Mouse (Mus musculus) cerebellum, adult 2 months (tissue): ENCODE measurements around the gene Ldlrap1.

Experiments
- CTCF ChIP-seq: fragments of 200-500 bp; IDR thresholded peaks from 2 replicates; pipeline ENCODE4 v1.5.1; 2011; ENCODE audit warnings: low read depth, mild to moderate bottlenecking, control low read depth, low read length, moderate library complexity, borderline replicate concordance; ENCODE audit not compliant: insufficient read depth
- POLR2A ChIP-seq: fragments of 200-500 bp; IDR thresholded peaks from 2 replicates; pipeline ENCODE4 v1.6.1; 2011; ENCODE audit warnings: low read length, control low read depth, borderline replicate concordance; ENCODE audit not compliant: insufficient read depth

DNA sequence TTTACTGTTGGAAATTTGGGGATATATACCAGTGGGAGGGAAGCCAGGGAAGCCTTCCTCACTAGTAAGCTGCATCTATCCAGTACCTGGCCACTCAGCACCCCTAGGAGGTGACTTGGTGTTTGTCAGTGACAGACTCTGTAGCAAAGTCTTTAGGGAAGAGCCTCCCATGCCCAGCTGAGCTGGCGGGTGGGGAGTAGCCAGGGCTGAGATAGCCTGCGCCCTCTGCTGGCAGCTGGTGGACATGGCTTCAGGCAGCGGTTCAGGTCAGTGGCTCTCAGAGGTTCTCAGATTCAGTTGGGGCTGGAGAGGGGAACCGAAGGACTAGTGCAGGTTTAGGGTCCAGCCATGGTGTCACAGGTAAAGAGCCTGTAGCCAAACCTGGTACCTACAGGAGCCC, 31.4 kb upstream of the Ldlrap1 start:
- TF ChIP-seq CTCF (peak; percentile 91), POLR2A (no peak)
